In genomic region chr17:87796881-87797416, GRCm38 (mm10) we compare ENCODE assay signal across 8 mouse cellular contexts. TPM values are rescaled to one million over a fixed set of nuclear protein-coding genes. Genes with fewer than 3 reads are reported as not detected.
DNase-seq lines count a peak whose midpoint lies in the region; ATAC-seq and TF ChIP-seq lines count a peak whose summit lies in the region.

No protein-coding gene starts in this region.

- TF ChIP-seq CTCF in heart, adult 2 months (IDR thresholded peaks at IDR 0.05): no peak

- no peak for ATAC-seq in heart, embryonic 14.5 days (ENCODE audit: insufficient number of reproducible peaks, insufficient read depth, low FRiP score, low read depth)
- no peak for ATAC-seq in embryonic facial prominence, embryonic 12.5 days (ENCODE audit: insufficient number of reproducible peaks, insufficient read depth, low FRiP score, low TSS enrichment)
- ATAC-seq in limb, embryonic 11.5 days (ENCODE audit: insufficient number of reproducible peaks, low FRiP score, low TSS enrichment, low read depth): no peak

- intact Hi-C loops in heart, adult 2 months (cut with DNase I): no loop called here

- H3K9ac ChIP-seq in heart, embryonic 14.5 days (ENCODE audit: low read length): no peak overlapping the region
- no peak overlapping the region for H3K9ac ChIP-seq in heart, adult 2 months (ENCODE audit: low read depth, low read length)
- 0 out of 2 replicates have a peak overlapping the region, but pooled peaks have one; percentile 8 for H3K9ac ChIP-seq in embryonic facial prominence, embryonic 12.5 days
- no peak overlapping the region for H3K9ac ChIP-seq in limb, embryonic 11.5 days (ENCODE audit: low read length)

- DNase-seq in heart, adult 2 months: no peak
- DNase-seq in Muller cell, postnatal 12 days (ENCODE audit: inconsistent ontology term): peak; percentile 4
- DNase-seq in limb, embryonic 11.5 days (ENCODE audit: low spot score): peak; percentile 30
- peak; percentile 46 to 48 for DNase-seq in right cerebral cortex, postnatal 10 days (ENCODE audit: low spot score in 2 of 2)
- no peak for DNase-seq in spleen, postnatal 10 days (ENCODE audit: low spot score in 2 of 2)
- no peak for DNase-seq in thymus, postnatal 0 days (ENCODE audit: low spot score)

- H3K79me2 ChIP-seq in heart, adult 2 months (replicated peaks; ENCODE audit: control insufficient read depth, insufficient read depth, low read length): no peaks in the 10 kb centered on the region

- no peak overlapping the region for H3K27ac ChIP-seq in heart, embryonic 14.5 days (replicated peaks in 1 of 2; ENCODE audit: control insufficient read depth in 1 of 2, insufficient read depth in 1 of 2, low read depth in 2 of 2, low read length in 2 of 2)
- H3K27ac ChIP-seq in heart, adult 2 months: no peak overlapping the region
- H3K27ac ChIP-seq in embryonic facial prominence, embryonic 12.5 days: no peak overlapping the region
- no peak overlapping the region for H3K27ac ChIP-seq in limb, embryonic 11.5 days (replicated peaks; ENCODE audit: low read depth, low read length)

- no peaks in the 10 kb centered on the region for H3K9me3 ChIP-seq in heart, embryonic 14.5 days (ENCODE audit: control insufficient read depth, low read length)
- no peaks in the 10 kb centered on the region for H3K9me3 ChIP-seq in embryonic facial prominence, embryonic 12.5 days
- no peaks in the 10 kb centered on the region for H3K9me3 ChIP-seq in limb, embryonic 11.5 days (ENCODE audit: control insufficient read depth, low read length)

- peak overlapping the region; percentile 68 for H3K4me2 ChIP-seq in heart, embryonic 14.5 days (ENCODE audit: low read length)
- peak overlapping the region; percentile 94 for H3K4me2 ChIP-seq in embryonic facial prominence, embryonic 12.5 days (replicated peaks)
- peak overlapping the region; percentile 73 for H3K4me2 ChIP-seq in limb, embryonic 11.5 days (ENCODE audit: low read depth, severe bottlenecking)

- peak overlapping the region; percentile 35 to 42 for H3K4me3 ChIP-seq in heart, embryonic 14.5 days (ENCODE audit: control insufficient read depth in 1 of 2, insufficient read depth in 1 of 2, low read depth in 1 of 2, low read length in 2 of 2)
- H3K4me3 ChIP-seq in heart, adult 2 months: no peak overlapping the region
- H3K4me3 ChIP-seq in embryonic facial prominence, embryonic 12.5 days: peak overlapping the region; percentile 45
- peak overlapping the region; percentile 35 for H3K4me3 ChIP-seq in limb, embryonic 11.5 days (ENCODE audit: low read depth, low read length)

- H3K4me1 ChIP-seq in heart, embryonic 14.5 days (ENCODE audit: control insufficient read depth in 2 of 2, insufficient read depth in 2 of 2, low read length in 2 of 2): peaks cover 6 to 18% of the 10 kb centered on the region in 2 experiments
- no peaks in the 10 kb centered on the region for H3K4me1 ChIP-seq in heart, adult 2 months (ENCODE audit: control insufficient read depth, insufficient read depth, low read length)
- peaks cover 15% of the 10 kb centered on the region for H3K4me1 ChIP-seq in embryonic facial prominence, embryonic 12.5 days
- peaks cover 11% of the 10 kb centered on the region for H3K4me1 ChIP-seq in limb, embryonic 11.5 days (ENCODE audit: control insufficient read depth, insufficient read depth, low read length)

- no peak for TF ChIP-seq POLR2A in heart, adult 2 months (IDR thresholded peaks at IDR 0.05; ENCODE audit: insufficient read depth, low read depth, low read length)

- TF ChIP-seq EP300 in heart, adult 2 months (IDR thresholded peaks at IDR 0.05; ENCODE audit: insufficient read depth, low read depth, low read length): no peak

- H3K36me3 ChIP-seq in heart, embryonic 14.5 days (ENCODE audit: control insufficient read depth, insufficient read depth, low read length): no peaks in the 10 kb centered on the region
- H3K36me3 ChIP-seq in heart, adult 2 months (ENCODE audit: control insufficient read depth, insufficient read depth, low read length): no peaks in the 10 kb centered on the region
- H3K36me3 ChIP-seq in embryonic facial prominence, embryonic 12.5 days: no peaks in the 10 kb centered on the region
- no peaks in the 10 kb centered on the region for H3K36me3 ChIP-seq in limb, embryonic 11.5 days (ENCODE audit: control insufficient read depth, insufficient read depth, low read length)

- 1% methylated on average over 72 of the region's 72 CpGs for WGBS in heart, embryonic 14.5 days
- under 1% methylated on average over 72 of the region's 72 CpGs for WGBS in heart, adult 2 months
- under 1% methylated on average over 67 of the region's 72 CpGs for WGBS in embryonic facial prominence, embryonic 12.5 days
- WGBS in limb, embryonic 11.5 days: under 1% methylated on average over 71 of the region's 72 CpGs

- H3K27me3 ChIP-seq in heart, embryonic 14.5 days (ENCODE audit: control insufficient read depth, insufficient read depth, low read length): peaks cover 65% of the 10 kb centered on the region
- H3K27me3 ChIP-seq in heart, adult 2 months (ENCODE audit: control insufficient read depth, insufficient read depth, low read length): peaks cover 24% of the 10 kb centered on the region
- peaks cover 67% of the 10 kb centered on the region for H3K27me3 ChIP-seq in embryonic facial prominence, embryonic 12.5 days
- H3K27me3 ChIP-seq in limb, embryonic 11.5 days (ENCODE audit: control insufficient read depth, insufficient read depth, low read length): peaks cover 53% of the 10 kb centered on the region

RNA-seq across cellular contexts. Expression of gene Kcnk12, which starts 0.8 kb away (rescaled TPM):
- not detected in 2 replicates for polyA plus RNA-seq in heart, embryonic 14.5 days (2014; fragmentation: Nextera tagmentation; extraction: Ambion mirVana)
- not detected for total RNA-seq in heart, adult 2 months (2021)
- 0.18 TPM in 1 of 2 replicates, not detected in the other for polyA plus RNA-seq in heart, adult 2 months (2012; rRNA removed)
- 0.45 and 0.55 TPM in 2 replicates for polyA plus RNA-seq in embryonic facial prominence, embryonic 12.5 days (2016; fragmentation: Nextera tagmentation; extraction: Ambion mirVana)
- polyA plus RNA-seq in limb, embryonic 11.5 days (2014; fragmentation: Nextera tagmentation; extraction: Ambion mirVana): 0.07 TPM in 1 of 2 replicates, not detected in the other
- polyA plus RNA-seq in thymus, postnatal 0 days (2015; fragmentation: Nextera tagmentation; extraction: Ambion mirVana): 0.22 and 0.28 TPM in 2 replicates

Comparison
In these comparisons a context has a peak if more than half of its experiments do, and no peak if none do; other contexts are left out.
1. DNase-seq: peak in Muller cell, postnatal 12 days (single experiment), limb, embryonic 11.5 days (single experiment) and right cerebral cortex, postnatal 10 days (2 of 2); none in heart, adult 2 months (0 of 2), spleen, postnatal 10 days (0 of 2) and thymus, postnatal 0 days (single experiment).
2. Peak in every context shown above with its lines, with median percentiles within 50 percentile points of each other: H3K4me2 ChIP-seq.